Mouse (Mus musculus) c-Kit-positive CD71-negative TER-119-negative erythroid progenitor cells, embryonic 14.5 days (primary cell): ENCODE results near the gene Stxbp3.
"Not testable (repeated sequence)": the region's sequence is repeated elsewhere in the genome, so short reads cannot be mapped to it uniquely, and the experiment has no call there.

ENCODE experiments used
- DNase-seq: peaks from one replicate; pipeline ENCODE4 v3.0.0-alpha.2; 2013; ENCODE audit warnings: low read depth

Gene Stxbp3

DNA sequence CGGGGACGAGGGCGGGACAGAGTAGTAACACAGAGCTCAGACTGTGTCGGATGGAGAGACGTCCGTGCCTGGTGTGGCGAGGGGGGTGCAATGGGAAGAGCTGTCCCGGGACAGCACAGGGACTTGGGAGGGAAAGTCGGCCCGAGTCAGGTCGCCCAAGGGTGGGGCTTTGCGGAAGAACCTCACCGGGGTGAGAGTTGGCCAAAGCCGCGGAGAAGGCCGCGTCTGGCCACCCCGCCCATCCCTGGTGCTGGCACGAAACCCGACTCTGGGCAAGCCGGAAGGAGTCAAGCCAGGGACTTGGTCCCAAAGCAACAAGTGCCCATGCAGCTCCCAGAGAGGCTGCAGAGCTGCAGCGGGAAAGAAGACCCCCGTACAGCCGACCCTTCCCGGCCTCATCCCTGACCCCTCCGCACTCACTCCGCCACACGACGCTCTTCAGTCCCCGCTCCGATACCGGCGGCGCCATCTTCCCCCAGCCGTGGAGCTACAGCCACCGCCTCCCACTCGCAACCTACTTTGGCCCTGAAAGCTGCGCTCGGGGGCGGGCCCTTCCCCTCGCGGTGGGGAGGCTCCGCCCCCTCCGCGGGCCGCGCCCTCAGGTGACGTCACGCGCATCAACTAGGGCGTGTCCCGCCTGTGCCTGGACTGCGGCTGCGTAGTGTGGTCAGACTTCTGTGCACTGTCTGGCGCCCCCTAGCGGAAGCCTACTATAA lies at the start of gene Stxbp3:
Stxbp3 (minus strand) TSS at position 527 of the 716 bp plus-strand sequence.
- peak; percentile 98 for DNase-seq

DNA sequence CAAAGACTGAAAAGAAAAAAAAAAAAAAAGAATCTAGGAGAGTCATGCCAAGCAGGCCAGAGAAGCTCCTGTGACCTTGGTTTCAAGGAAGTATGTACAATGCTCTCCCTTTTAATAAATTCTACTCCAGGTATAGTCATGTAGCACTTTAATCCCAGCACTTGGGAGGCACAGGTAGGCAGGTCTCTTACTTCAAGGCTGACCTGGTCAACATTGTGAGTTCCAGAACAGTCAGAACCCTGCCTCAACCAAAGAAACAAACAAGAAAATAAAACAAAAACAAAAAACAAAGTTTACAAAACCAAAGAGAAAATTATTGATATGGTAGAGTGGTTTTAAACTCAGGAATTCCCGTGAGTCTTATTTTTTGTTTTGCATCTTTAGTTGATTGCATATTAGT lies 49.6 kb upstream of the Stxbp3 start, which contains the start of gene Fndc7:
Fndc7 (minus strand) TSS at position 101 of the 400 bp plus-strand sequence.
- no peak for DNase-seq

DNA sequence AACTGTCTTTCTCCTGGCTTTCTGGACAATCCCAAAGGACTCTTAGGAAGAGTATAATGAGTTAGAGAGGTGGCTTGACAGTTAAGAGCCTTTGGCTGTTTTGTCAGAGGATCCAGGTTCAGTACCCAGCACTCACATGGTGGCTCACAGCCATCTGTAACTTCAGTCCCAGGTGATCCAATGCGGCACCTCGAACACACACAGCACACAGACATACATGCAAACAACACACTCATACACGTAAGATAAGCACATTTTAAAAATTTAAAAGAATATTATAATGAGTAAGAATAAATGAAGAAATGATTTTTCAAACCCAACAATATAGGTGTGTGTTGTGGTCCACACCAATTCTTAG lies 47.3 kb upstream of the Stxbp3 start:
- DNase-seq, result no peak

DNA sequence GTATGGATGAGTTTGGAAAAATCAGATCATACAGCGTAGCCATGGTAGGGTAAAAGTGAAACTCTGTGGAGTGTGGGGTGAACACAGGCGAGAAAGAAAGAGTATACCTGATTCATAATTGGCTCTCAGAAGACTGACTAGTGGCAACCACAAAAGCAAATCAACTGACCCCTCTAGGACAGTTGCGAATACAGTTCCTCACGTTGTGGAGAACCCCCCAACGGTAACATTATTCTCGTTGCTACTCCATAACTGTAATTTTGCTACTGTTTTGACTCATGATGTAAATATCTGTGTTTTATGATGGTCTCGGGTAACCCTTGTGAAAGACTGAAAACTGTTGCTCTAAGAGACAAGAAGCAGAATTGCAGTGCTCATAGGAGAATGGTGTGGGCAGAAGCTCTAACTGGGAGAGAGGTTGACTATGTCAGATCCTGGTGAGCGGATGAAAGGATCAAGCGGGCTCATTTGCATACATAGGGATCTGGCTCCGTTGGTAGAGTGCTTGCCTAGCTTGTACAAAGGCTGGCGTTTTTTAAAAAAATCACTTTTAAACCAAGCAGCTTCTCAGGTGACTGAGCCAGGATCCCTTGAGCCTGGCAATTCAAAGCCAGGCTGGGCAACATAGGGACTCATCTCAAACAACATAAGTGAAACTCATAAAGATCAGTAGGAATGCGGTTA lies 46.8 kb upstream of the Stxbp3 start:
- DNase-seq, result no peak

DNA sequence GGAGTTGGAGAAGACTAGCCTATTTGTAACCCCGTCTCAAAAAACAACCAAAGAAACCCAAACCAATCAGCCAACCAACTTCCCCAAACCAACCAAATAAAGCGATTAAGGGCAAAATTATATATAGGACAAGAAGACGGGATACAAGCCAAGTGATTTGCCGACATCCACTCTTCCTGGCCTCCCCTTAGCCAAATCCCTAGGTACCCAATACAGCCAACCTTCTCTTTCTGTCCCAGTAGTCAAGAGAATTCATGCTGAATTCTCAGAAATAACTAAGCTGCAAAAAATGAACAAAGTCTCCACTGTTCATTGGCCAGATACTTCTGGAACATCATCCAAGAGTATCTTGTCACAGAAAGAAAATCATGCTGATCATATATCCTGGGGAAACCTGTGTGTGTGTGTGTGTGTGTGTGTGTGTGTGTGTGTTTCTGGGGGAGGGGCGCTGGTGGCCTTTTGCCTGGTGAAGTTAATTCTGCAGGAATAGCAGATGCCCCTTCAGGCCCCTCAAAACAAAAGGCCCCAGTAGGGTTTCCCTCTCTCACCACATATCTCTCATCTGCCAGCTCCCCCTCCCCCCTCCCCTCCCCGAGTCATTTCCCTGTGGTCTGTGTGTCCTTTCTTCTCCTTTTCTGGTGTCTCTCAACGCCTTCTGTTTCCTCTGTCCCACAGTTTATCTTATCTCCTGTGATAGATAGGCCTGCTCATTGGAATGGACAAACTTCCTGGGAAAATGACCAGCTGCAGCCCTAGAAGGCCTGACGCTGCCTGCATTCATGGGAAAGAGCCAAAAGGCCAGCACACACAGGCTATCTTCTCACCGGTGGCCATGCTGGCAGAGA lies 45.6 kb upstream of the Stxbp3 start:
- DNase-seq, result no peak

DNA sequence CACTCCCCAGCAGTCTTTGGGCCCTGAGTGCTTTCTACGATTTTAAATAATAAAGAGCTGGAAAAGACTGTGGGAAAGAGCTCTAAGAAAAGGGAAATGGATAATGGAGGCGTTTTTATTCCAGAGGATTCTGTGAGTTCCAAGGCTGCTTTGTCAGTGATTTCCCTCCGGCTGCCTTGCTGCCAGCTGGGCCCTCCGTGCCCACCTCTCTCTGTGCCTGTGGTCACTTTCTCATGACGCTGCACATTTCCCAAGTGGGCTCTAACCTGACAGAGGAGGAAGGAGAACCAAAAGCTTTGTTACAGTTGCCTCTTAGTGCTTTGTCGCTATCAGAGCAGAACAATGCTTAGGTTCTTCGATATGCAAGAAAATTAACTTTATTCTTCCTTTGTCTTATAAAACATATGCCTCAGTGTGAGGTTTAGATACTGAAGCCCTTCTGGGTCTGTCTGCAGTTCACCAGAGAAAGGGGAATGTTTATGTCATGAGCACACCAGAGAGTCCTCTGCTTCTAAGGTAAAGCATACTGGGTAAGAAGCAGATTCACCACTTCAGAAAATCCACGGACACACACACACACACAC lies 44.5 kb upstream of the Stxbp3 start:
- DNase-seq, result no peak

DNA sequence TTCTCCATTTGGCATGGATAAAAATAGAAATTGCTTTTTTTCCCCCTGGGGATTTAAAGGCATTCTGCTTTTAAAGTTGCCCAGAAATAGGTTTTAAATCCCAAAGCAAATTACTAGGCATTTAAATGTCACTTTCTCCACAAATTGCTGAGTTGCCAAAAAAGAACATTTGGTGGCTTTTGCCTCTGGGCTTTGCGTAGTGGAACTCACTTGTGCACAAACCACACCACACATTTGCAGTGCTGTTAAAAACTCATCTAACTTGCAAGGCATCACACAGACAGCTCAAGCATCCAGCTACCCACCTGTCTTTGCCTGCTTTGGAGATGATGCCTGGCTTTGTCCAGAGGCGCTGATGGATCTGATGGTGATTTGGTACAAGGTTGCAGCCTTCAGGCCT lies 42.7 kb upstream of the Stxbp3 start:
- no peak for DNase-seq

DNA sequence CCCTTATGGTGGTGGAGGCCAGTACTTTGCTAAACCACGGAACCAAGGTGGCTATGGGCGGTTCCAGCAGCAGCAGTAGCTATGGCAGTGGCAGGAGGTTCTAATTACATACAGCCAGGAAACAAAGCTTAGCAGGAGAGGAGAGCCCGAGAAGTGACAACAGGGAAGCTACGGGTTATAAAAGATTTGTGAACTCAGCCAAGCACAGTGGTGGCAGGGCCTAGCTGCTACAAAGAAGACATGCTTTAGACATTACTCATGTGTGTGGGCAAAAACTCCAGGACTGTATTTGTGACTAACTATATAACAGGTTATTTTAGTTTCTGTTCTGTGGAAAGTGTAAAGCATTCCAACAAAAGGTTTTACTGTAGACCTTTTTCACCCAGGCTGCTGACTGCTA lies 41.5 kb upstream of the Stxbp3 start:
- not testable (repeated sequence) for DNase-seq

DNA sequence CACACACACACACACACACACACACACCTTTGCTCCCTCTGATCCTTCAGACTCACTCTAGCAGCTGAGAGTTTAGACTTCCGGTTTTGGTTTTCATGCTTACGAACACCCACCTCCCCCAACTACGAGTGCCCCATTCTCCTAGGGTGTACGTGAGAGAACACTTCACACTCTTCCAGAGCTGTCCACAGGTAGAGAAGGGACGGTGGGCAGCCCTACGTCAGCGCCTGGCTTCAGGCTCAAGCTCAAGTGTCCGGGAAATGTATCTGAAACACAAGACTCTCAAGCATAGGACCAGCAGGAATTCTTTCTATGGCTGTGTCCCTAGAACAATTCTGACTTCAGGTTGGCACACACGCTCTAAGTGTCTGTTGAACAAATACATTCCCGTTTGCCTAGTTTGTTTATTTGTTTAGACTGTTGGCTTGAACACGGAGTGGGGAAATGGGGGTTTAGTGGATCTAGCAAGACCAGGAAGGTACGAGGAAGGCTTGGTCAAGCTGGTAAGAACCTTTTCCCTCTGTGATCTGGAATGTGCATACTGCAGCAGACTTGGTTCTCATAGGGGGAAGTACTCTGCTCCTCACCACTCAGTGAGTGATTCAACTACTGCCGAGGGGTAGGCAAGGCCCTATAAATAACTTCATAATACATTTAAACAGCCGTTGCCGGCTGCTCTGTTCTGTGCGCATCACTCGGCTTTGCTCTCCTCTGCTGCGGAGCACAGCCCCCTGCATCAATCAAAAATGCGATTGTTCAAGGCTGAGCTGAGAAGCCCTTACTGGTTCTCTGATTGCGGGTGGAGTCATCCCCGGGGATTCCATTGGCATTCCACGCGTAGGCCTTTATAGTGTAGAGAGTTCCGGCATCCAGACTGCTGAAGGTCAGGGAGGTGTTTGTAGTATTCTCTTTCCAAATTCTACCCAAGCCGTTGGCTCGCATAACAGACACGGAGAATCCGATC lies 40.5 kb upstream of the Stxbp3 start:
- DNase-seq, result no peak

DNA sequence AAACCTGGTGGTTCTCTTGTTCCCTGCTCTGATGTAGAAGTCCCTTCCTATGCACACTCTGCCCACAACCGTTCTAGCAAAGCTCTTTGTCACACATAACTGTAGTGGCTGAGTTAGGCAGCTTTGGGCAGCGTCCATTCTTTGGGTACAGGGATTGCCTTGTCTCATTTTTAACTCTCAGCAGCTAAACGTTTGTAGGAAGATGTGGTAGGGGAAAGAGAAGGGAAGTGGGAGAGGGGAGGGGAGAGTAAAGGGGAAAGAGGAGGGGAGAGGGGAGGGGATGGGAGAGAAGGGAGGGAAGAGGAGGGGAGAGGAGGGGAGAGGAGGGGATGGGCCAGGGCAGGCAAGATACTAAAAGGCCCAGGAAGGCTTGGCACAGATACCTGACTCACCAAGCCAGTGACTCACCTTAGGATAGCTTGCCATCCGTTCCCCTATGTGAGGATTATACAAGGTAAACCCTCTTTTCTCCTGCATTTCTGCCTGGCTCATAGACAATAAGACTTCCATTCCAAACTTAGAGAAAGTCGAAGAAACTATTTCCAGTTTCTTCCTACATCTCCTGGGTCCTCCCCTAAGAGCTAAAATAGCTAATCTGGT lies 39.6 kb upstream of the Stxbp3 start:
- no peak for DNase-seq

DNA sequence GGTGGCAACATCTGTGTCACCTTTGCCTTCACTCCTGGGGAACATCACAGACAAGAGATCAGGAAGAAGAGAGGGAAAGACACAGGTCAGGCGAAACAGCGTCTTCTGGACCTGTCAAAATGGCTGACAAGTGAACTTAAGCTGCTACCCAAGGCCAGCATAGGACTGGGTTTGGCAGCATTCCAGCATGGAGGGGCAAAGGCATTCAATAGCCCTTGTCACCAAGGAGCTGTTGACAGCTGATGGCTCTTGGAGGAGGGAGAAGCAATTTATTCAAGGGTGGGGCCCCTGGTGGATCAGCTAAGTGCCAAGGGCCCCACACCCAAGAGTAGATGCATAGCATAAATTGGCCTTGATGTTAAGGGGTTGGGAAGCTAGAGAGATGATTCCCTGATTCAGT lies 38.8 kb upstream of the Stxbp3 start:
- DNase-seq, result no peak

DNA sequence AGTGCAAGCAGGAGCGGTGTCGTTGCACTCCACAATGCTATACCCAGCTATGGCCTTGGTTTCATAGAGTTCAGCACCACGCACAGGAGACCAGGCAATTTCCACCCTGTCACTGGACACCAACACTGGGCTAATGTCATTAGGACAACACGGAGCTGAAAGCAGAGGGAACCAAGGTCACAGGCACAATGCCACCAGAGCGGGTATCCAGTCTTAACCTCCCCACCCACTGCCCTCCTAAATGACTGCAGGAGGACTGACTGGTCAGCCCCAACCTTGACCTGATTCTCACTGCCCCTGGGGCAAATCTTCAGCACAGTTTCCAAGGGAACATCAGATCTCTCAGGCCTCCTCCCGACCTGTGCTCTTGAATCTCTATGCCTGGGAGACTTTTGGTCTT lies 30.3 kb upstream of the Stxbp3 start:
- no peak for DNase-seq

DNA sequence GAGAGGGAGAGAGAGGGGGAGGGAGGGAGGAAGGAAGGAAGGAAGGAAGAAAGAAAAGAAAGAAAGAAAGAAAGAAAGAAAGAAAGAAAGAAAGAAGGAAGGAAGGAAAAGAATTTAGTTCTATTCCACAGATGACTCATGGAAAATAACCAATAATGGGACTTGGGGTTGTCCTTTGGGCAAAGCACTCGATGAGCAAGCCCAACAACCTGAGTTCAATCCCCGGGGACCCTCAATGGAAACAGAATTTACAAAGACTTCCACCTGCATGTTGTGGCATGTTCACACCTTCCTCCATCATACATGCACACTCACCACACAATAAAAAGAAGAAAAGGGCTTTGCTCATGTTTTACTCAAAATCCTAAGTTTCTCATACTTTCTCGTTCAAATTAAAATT lies 27.1 kb upstream of the Stxbp3 start:
- DNase-seq, result no peak

DNA sequence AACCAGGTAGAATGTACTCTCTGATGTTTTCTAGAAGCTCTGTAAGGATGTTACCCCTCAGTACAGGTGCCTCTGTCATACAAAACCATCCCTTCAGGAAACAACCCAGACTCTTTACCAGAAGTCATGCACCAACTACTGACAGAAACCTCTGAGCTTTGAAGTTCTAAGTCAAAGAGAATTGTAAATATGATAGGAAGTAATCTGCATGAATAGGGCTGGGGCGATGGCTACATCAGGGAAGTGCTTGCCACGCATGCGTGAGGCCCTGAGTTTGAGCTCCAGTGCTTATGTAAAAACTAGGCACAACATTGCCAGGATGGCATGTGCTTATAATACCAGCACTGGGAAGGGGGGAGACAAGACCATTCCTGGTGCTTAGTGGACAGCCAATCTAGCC lies 25.4 kb upstream of the Stxbp3 start:
- no peak for DNase-seq

DNA sequence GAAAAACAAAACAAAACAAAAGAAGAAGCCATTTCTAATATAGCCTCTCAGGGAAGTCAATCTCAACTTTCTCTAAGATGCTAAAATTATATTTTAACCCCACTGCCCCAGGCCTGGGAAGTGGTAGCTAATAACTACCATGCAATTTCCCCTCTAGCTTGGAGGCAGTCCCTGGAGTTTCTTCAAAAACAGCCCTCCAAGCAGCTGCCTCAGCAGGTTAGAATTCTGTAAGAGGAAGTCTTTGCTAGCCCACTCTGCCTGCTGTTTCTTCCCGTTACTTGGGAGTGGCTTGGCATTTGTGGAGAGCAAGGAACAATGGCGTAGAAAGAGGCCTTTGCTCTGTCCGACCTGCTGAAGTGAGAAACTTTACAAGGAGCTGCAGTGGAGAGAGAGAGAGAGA lies 24.8 kb upstream of the Stxbp3 start:
- no peak for DNase-seq

DNA sequence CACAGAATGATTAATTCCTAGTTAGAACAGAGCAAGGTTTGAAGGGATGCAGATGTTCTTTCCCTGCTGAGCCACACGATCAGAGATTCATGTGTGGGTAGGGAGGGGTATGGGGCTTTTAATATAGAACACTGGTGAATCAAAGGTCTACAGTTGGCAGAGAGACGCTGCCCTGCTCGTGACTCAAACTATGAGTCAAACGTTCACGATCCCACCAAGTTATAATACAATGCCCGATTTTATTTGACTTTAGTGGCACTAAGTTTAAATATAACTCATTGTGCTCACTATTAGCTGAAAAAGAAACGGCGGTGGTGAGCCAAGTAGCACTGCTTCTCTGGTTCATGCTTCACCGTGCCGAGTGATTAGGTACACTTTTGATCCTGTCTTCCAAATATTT lies 22.8 kb upstream of the Stxbp3 start:
- DNase-seq, result no peak

DNA sequence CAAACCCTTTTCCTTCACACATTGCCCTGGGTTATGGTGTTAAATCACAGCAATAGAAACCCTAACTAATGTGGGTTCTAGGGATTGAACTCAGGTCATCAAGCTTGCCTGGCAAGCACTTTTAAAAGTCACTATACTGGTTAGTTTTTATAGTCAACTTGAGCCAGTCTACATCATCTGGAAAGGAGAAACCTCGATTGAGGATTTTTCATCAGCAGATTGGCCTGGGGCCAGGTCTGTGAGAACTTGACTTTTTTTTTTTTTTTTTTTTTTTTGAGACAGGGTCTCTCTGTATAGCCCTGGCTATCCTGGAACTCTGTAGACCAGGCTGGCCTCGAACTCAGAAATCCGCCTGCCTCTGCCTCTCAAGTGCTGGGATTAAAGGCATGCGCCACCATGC lies 22.0 kb upstream of the Stxbp3 start:
- DNase-seq, result not testable (repeated sequence)

DNA sequence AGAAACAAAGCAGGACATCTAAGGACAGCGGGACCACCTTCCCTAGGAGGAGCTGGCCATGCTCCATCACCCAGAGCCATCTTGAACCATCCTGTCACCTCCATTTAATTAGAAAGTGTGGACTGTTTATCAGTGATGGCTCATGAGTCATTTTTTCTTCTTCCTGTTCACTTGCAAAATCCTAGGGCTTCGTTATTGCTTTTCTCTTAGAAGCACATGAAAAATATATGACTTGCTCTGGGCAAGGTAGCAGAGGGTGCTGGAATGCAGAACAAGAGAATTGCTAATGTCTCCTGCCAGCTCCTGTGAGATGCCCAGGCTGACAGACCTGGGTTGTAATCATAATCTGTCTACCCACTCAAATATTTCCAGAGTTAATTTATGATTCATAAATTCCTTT lies 20.5 kb upstream of the Stxbp3 start:
- DNase-seq, result no peak

DNA sequence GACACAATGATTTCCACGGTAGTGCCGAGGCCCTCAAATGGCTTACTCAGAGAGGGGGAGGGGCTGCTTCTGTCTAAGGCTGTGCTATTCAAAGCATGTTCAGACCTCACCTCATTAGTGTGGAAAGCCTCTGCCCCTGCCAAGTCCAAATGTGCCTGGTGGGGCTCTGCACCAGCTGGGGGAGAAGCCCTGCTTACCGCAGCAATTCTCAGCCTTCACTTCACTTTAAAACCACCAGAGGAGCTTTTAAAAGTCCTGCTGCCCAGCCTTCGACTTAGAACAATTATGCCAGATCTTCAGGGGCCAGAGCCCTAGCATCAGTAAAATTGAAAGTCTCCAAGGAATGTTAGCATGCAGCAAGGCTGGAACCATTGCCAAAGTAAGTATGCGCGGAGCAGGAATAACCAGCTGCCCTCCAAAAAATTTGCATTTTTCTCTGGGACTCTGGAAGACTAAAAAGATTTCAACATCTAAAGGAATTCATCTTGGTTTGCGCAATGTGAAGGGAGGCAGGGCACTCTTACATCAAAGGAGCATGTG lies 18.0 kb upstream of the Stxbp3 start:
- no peak for DNase-seq

DNA sequence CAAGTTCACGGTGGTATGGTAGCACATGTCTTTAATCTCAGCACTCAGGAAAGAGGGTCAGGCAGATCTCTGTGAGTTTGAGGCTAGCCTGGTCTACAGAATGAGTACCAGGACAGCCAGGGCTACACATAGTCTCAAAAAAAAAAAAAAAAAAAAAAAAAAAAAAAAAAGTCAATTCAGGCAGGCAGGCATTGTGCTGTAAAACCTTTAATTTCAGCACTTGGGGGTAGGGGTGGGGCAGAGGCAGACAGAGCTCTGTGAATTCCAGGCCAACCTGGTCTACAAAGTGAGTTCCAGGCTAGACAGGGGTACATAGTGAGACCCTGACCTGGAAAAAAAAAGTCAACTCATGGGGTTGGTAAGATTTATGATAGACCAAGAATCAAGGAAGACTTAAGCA lies 17.4 kb upstream of the Stxbp3 start:
- no peak for DNase-seq

DNA sequence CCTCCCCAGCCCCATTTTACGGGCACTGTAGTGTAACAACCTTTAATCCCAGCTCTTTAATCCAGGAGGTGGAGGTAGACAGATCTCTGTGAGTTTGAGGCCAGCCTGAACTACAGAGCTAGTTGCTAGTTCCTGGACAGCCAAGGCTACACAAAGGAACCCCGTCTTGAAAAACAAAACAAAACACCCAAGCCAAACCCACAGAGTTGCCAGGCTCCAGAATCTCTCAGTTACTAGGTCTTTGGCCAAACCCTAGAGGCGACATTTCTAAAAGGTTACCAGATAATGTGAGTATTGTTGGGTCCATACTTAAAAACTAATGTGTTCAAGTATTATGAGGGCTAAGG lies 16.8 kb upstream of the Stxbp3 start:
- no peak for DNase-seq
